Mouse (Mus musculus): ENCODE measurements around the gene Wdr81. TPM values are rescaled to one million over a fixed set of nuclear protein-coding genes. Genes with fewer than 3 reads are reported as not detected.

The Wdr81 gene
- 10 to 100 TPM in 1 of 2 experiments, 1 to 10 TPM in 1; 9.3 to 10.4 TPM for total RNA-seq (2021)
- long read RNA-seq, experiment 1, full-length matches to known transcripts: 4 of 5 reads
- long read RNA-seq, experiment 1, partial matches to known transcripts: 1 of 5 reads
- long read RNA-seq, experiment 1, other reads (novel, unspliced or antisense): 0 of 5 reads
- long read RNA-seq, experiment 2, full-length matches to known transcripts: 4 of 5 reads
- long read RNA-seq, experiment 2, partial matches to known transcripts: 1 of 5 reads
- long read RNA-seq, experiment 2, other reads (novel, unspliced or antisense): 0 of 5 reads

DNA sequence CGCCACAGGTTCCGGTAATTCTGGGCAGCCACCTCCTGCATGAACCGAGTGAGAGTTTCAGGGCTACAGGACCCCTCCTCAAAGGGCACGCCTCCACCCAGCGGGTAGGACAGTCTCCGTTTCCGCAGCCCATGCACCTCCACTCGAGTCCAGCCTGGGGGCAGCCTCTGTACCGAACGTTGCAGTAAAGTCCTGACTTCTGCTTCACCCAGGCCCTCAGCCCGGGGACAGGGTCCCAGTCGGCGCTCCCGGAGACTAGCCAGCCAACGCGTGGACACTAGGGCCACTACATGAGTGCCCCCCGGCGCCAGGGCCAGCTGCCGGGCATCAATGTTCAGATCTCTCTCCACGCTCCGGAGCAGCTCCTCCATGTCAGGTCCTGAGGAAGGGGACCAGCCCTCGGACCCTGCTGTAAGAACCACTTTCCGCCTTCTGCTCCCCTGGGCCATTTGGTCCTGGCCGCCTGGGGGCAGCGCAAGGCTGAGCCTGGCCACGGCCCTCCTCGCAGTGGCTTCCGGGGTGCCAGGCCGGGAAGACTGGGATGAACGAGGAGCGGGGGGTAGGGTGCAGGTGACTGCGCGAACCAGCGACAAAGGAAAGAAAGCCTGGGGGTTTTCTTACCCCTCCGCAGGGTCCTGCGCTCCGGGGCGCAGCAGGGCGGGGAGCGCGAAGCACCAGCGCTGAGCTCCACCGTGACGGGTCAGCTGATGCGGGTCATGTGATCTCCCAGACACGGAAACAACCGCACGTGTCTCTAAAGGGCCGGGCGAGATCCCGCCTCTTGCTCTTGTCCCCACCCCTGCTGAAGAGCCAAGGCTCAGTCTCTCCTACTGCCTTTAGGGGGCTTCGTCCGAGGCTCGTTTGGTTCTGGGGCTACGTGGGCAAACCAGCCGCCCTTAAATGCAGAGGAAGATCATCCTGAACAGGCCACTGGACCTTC lies at the start of gene Wdr81:
Wdr81 (minus strand) TSS at position 727 of the 940 bp plus-strand sequence.
- DNase-seq (ENCODE audit: low spot score in 2 of 2): peak; percentile 66 to 89

DNA sequence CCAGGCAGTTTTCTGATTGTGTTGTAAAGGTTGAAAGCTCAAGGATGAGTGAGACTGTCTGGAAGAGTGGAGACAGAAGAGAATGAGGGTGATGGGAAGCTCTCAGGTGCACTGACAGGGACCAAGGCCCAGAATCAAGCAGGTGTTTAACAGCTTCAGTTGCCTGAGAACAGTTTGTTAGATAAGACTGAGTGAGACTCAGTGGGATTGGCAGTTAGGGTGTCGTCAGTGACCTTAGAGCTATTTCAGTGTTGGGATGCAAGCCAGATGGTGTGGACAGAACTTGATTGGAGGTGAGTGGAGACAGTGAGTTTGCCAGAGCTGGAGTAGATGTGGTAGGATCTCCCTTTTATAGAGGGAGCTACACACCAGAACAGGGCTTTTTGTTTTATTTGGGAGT lies 43.6 kb upstream of the Wdr81 start:
- no peak for DNase-seq (ENCODE audit: low spot score in 2 of 2)

DNA sequence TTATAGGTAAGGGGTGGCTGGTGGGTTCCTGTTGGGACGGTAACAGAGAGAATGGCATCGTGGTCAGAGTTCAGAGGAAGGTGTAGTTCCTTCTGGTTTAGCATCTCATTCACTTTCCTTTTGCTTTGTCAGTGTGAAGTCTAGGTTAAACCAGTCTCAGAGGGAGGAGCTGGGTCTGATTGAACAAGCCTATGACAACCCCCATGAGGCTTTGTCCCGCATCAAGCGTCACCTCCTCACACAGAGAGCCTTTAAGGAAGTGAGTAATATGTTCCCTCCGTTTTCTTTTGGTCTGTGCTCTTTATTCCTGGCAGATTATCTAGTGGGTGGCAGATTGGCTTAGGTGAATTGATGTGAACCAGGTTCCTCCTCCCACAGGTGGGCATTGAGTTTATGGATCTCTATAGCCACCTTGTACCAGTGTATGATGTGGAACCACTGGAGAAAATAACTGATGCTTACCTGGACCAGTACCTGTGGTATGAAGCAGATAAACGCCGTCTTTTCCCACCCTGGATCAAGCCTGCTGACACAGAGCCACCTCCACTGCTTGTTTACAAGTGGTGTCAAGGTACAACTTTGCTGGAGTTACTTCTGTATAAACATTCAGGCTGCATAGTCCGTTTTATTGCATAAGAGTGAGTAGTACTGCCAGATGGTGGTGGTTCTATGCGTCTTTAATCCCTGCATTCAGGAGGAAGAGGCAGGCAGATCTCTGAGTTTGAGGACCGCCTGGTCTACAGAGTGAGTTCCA lies 40.0 kb upstream of the Wdr81 start:
- DNase-seq (ENCODE audit: low spot score in 2 of 2): no peak

DNA sequence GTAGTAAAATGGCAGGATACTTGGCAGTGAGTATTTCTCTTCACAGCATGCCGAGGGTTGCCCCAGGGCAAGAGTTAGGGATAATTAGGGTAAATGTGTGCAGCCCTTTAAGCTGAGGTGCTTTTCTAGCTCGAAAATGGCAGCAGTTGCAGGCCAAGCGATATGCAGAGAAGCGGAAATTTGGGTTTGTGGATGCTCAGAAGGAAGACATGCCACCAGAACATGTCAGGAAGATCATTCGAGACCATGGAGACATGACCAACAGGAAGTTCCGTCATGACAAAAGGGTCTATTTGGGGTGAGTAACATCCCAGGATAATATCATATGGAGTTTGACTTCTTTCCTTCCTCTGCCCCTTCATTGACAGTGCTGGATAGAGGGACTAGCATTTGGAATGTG lies 33.0 kb upstream of the Wdr81 start:
- no peak for DNase-seq (ENCODE audit: low spot score in 2 of 2)

DNA sequence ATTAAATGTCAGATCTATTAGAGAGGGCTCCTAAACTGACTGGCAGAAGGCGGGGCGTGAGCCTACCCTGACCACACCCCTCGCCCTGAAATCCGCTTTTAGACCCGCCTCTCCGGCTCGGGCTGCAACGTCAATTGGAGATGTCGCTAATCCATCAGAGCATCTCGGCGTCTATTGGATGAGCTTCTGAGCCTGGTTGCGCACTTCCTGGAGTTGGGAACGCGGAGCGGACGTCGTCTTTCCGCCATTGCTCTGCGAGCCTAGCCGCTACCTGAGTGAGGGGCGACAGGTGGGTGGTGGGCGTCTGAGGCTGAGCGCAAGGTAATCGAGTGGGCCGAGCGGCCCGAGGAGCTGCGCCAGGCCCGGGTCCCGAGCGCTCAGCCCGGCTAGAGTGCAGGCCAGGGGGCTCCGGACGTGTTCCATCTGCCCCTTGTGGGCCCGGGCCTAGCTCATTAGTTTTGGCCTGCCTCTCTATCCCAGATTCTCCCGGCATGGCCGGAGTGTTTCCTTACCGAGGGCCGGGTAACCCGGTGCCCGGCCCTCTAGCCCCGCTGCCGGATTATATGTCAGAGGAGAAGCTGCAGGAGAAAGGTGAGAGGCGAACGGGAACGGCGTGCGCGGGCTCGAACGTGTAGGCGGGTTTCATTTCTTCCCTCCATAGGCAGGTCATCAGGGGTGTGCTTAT lies 32.2 kb upstream of the Wdr81 start, which contains the start of gene Prpf8:
Prpf8 (plus strand) TSS at position 216 of the 685 bp plus-strand sequence.
- DNase-seq (ENCODE audit: low spot score in 2 of 2): peak; percentile 87 to 92

DNA sequence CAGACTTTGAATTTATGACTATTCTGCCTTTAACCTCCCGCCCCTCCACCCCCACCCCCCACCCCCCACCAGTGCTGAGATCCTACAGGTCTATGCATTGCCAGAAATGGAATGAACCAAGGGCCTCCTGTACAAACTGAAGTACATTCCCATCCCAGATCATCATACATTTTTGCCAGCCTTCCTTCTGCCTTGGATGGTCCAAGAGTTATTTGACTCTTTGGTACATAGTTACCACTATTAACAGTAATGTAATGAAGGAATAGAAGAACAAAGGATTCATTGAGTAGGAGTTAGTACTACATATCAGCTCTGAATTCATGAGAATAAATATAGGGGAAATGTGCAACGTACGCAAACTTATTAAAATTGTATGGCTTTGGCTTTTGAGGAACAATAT lies 31.7 kb upstream of the Wdr81 start:
- DNase-seq (ENCODE audit: low spot score in 2 of 2): no peak

DNA sequence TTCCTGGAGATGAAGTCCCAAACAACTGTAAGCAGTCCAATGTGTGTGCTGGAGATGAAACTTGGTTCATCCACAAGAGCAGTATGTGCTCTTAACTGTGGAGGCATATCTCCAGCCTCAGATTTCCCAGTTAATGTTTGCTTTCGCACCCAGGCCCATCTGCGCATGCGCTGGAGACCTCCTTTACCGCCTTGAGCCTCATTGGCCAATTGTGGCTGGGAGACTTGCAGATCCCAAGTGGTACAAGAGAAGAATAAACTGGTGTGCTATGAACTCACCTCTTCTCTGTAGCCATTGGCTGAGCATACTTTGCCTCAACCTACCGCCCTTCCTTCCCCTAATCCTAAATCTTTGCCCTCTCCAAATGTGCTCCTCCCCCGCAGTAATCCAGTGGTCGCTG lies 18.9 kb upstream of the Wdr81 start:
- DNase-seq (ENCODE audit: low spot score in 2 of 2): no peak

DNA sequence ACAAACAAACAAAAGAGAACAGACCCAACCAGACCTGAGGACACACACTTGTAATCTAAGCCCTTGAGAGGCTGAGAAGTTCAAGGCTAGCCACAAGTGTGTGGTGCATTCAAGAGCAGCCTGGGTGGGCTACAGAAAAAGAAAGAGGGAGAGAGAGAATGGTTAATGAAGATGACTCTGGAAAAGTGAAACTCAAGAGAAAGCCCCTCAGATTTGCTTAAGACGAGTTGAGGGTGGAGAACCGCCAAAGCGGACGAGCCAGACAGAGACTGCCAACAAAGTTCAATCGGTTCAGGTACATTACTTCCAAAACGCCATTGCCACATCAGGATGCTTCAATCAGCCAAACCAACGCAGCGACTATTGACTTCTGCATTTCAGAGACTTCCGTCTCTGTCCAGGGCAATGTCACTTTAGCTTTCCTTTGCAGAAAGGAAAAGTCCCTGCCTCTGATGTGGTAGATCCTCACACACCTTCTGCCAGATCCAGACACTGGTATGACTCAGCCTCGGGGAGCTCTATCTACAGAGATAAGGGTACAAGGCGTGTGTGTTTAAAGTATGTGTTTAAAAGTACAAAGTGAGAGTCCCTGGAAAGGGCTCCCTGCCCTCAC lies 18.1 kb upstream of the Wdr81 start:
- no peak for DNase-seq (ENCODE audit: low spot score in 2 of 2)

DNA sequence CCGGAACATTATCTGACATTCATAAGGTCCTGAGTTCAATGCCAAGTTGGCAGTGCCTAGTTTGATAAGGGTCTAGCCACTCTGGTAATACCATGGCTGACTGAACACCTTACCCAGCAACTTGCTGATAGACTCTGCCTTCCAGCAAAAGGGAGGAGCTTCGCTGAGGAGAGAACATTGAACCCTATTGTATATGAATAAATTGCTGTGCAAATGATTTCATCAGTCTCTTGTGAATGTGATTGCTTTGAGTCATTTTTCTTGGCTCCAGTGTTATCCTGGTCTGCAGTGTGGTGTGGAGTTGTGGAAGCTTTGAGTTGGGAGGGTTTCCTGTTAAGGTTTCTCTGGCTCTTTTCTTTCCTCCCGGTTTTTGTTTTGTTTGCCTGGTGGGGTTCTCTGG lies 16.2 kb upstream of the Wdr81 start:
- no peak for DNase-seq (ENCODE audit: low spot score in 2 of 2)

DNA sequence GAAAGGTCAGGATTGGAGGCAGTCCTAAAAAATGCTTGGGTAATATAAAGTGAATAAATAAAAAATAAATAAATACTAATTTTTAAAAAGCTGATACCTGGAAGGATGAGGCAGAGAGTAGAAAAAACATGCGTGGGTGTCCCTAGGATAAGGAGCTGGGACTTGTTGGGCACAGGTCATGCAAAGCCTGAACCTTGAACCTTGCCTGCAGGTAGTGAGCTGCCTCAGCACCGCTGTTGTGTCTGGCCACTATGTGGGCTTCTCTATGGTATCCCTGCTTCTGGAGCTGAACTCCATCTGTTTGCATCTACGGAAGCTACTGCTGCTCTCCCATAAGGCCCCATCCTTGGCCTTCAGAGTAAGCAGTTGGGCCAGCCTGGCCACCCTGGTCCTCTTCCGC lies 14.7 kb upstream of the Wdr81 start:
- no peak for DNase-seq (ENCODE audit: low spot score in 2 of 2)

DNA sequence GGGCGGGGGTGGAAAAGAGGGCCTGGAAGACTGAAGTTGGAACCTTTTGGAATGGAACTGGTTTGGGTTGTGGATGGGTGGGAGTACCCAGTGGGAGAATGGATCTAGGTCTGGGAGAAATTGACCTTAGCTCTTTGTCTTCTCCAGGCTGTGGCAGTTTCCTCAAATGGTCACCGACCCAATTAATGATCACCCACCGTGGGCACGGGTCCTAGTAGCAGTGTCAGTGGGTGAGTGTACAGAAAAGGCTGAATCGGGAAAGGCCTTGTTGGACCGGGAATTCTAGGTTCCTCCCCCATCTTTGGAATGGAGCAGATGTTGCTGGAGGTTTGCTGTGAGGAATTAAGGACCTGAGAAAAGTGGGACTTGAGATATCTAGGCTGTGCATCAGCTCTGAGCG lies 13.9 kb upstream of the Wdr81 start:
- no peak for DNase-seq (ENCODE audit: low spot score in 2 of 2)

DNA sequence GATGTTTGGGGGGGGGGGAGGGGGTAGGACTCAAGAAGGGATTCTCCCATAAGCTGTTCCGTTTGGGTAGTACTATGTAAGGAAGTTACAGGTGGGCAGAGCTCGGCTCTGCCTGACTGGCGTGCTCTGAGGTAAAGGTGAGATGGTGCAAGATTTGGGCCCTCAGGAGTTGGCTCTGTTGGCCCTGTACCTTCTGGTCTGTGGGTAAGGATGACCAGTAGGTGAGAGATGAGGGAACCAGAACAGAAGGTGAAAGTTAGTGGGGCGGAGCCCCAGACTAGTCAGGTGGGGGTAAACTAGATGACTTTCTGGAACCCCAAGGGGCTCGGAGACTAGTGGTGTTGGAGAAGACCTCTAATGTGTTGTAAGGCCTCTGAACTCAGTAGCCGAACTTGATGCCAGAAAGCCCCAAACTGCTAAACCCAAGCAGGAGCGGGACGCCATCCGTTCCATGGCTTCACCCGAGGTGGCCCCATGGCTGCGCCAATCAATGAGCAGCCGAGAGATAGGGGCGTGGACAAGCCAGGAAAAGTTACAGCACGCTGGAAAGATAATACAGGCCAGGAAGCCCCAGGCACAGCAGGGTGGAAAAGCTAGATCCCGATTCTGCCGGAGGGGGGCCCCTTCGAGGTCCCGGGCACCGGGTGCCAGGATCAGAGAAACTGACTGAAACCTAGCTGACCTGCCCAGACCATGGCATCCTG lies 13.1 kb upstream of the Wdr81 start:
- peak in 1 of 2 experiments; percentile 76 for DNase-seq (ENCODE audit: low spot score in 2 of 2)

DNA sequence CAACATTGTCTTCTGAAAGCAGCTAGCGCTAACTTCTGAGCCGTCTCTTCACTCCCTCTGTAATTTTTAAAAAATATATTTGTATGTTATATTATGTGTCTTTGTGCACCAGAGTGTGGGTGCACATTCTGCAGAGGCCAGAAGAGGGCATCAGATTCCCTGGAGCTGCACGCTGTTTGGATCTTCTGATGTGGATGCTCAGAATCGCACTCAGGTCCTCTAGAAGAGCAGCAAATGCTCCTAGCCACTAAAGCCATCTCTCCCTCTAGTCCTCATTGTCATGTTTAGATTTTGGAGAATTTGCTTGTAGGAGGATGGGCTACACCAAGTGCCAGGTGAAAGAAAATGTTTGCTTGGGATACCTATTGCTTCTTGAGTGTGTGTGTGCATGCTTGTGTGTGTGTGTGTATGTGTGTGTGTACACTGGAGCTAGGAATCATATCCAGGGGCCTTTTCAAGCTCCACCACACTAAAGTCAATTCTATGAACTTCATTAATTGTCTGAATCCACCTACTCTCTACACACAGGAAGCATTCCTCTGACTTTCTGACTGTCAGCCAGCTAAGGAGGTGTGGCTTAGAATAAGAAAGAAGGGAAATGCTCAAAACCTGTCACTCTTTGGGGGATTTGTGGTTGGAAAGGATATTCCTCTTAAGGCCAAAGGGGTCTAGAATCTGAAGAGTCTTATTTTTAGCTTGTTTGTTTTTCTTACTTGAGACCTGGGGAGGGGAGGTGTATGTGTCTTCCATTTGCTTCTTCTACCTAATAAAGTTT lies 12.4 kb upstream of the Wdr81 start:
- DNase-seq (ENCODE audit: low spot score in 2 of 2): no peak

DNA sequence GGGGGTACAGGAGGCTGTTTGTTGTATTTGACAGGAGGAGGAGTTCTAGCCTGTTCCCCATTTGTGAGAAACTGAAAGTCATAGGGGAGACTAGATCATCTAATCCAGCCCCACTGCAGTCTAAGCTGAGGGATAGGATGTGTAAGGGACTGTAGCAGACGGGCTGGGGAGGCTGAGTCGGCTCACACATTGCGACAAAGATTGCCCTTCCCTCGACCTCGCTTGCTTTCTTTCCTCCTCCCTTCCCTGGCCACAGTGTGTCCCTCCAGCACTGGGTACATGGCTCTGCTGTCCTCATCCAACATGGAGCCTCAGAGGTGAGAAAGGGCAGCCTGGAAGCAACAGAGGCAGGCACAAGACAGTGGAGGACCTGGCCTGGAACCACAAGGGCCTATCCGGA lies 10.5 kb upstream of the Wdr81 start:
- DNase-seq (ENCODE audit: low spot score in 2 of 2): no peak

DNA sequence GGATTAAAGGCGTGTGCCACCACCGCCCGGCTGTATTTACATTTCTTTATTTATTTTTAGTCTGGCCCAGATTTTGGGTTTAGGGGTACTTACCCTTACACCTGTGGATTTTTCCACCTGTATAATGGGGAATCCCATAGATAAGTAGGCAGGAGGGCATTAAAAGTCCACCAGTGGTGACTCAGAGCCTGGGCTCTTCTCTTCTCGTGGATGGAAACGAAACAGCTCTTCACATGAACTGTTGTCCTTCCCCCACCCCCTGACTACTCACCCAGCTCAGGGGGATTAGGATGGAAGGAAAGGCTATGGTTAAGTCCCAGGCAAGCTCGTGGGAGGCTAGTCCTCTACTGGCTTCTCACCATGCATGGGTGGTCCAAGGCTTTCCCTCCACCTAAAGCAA lies 9.9 kb upstream of the Wdr81 start:
- no peak for DNase-seq (ENCODE audit: low spot score in 2 of 2)

DNA sequence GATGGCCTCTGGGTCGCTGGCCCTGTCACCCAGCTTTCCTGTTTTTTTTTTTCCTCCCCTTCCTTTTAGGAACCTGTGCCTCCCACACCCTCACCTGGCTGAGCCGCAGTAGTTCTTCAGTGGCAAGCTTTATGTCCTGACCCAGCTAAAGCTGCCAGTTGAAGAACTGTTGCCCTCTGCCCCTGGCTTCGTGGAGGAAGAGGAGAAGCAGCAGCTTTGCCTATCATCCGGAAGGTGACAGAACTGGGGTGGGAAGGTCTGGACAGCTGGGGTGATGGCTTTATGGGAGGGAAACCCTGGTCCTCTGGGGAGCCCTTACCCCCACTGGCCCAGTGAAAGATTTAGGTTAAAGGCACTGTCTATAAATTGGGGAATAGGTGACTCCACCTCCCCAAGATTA lies 9.1 kb upstream of the Wdr81 start:
- no peak for DNase-seq (ENCODE audit: low spot score in 2 of 2)

DNA sequence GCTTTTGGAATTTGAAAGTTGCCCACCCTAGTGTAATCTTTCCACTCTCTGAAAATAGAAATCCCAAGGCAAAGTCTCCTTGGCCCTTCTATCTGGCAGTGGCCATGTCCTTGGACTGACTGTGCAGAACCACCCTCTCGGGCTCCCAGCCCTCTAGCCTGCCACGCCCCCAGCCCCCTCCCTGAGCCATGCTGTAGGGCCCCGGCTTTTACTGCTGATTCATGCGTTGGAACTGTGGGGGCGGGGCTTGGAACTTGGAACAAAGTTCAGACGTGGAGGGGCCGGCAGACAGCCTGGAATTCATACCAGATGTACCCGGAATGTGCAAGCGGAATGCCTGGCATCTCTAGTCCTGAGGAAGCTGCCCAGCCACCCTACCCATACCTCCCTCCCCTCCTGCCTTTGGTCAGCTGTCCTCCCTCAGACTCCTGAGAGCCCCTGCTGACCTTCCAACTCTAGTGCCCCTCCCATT lies 8.4 kb upstream of the Wdr81 start:
- peak; percentile 85 to 96 for DNase-seq (ENCODE audit: low spot score in 2 of 2)

DNA sequence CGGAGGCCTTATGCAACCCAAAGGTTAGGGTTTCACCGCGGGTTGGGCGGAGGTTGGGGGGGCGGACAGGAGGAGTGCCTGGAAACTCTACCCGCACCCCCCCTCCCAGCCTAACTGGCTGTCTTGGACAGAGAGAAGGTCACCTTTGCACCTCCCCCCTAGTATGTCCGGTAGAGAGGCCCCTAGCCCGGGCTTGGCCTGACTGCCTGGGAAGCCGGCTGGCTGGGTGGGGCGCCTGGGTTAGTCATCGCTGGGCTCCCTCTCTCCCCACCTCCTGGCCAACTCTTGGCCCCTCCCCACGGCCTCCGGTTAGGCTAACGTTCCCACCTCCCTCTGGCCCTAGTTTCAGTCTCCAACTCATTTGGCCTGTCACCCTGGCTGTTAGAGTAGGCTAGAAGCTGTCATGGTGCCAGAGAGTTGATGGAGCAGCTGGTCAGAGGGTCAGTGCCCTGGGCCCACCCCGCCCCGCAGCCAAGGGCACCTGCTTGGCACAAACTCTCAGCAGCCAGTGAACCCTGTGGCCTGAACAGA lies 7.8 kb upstream of the Wdr81 start:
- peak; percentile 76 to 90 for DNase-seq (ENCODE audit: low spot score in 2 of 2)
